Mouse (Mus musculus) C2C12 (cell line): ENCODE results near the gene Os9.

Source experiments
- CEBPB ChIP-seq: IDR thresholded peaks from one replicate; pipeline ENCODE4 v1.6.1; 2011; ENCODE audit warnings: low read depth, mild to moderate bottlenecking, control low read depth, moderate library complexity
- CTCF ChIP-seq: IDR thresholded peaks from one replicate; pipeline ENCODE4 v1.5.1; 2011; ENCODE audit not compliant: control insufficient read depth, insufficient read depth, insufficient read length
- FOSL1 ChIP-seq: IDR thresholded peaks from one replicate; pipeline ENCODE4 v1.8.0; 2011; ENCODE audit warnings: mild to moderate bottlenecking, low read length; ENCODE audit not compliant: poor library complexity, insufficient read depth, severe bottlenecking
- MAX ChIP-seq: IDR thresholded peaks from one replicate; pipeline ENCODE4 v1.6.1; 2011; ENCODE audit warnings: mild to moderate bottlenecking, control low read depth
- MYOD1 ChIP-seq: IDR thresholded peaks from one replicate; pipeline ENCODE4 v1.6.1; 2011; ENCODE audit warnings: low read depth; ENCODE audit not compliant: control insufficient read depth, insufficient read length
- MYOG ChIP-seq: IDR thresholded peaks from one replicate; pipeline ENCODE4 v1.6.1; 2011; ENCODE audit not compliant: control insufficient read depth, insufficient read length; ENCODE audit errors: extremely low read depth
- USF1 ChIP-seq: IDR thresholded peaks from one replicate; pipeline ENCODE4 v1.6.1; 2011; ENCODE audit warnings: low read depth, mild to moderate bottlenecking, control low read depth, moderate library complexity

DNA sequence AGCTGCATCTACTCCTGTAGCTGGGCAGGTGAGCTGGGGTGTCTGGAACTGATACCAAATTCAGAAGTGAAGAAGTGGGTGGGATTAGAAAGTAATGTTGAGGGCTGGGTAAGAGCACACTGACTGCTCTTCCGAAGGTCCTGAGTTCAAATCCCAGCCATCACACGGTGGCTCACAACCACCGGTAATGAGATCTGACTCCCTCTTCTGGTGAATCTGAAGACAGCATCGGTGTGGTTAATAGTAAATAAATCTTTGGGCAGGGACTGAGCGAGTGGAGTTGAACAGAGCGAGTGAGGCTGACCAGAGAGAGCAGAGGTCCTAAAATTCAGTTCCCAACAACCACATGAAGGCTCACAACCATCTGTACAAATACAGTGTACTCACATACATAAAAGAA lies 35.3 kb downstream of the Os9 start:
- TF ChIP-seq MAX (no peak), CTCF (no peak), USF1 (no peak), CEBPB (no peak), MYOD1 (no peak), MYOG (no peak), FOSL1 (no peak)
